Mouse (Mus musculus): ENCODE data around the gene Fam24a.

The Fam24a gene

GRCm38 (mm10) chr7:131333564-131333963, at the start of gene Fam24a:
TSS of gene Fam24a (plus strand) at chr7:131333864.
- DNase-seq (ENCODE audit: low spot score): no peak

- DNase-seq (ENCODE audit: low spot score): no peak
Measured at GRCm38 (mm10) chr7:131297151-131297550, 36.5 kb upstream of the Fam24a start.

GRCm38 (mm10) chr7:131303340-131303739, 30.3 kb upstream of the Fam24a start:
- no peak for DNase-seq (ENCODE audit: low spot score)

- no peak for DNase-seq (ENCODE audit: low spot score)
Measured at GRCm38 (mm10) chr7:131306733-131307132, 26.9 kb upstream of the Fam24a start.

GRCm38 (mm10) chr7:131314493-131314892, 19.2 kb upstream of the Fam24a start:
- DNase-seq (ENCODE audit: low spot score): no peak

GRCm38 (mm10) chr7:131317587-131317986, 16.1 kb upstream of the Fam24a start:
- DNase-seq (ENCODE audit: low spot score): no peak

- no peak for DNase-seq (ENCODE audit: low spot score)
Measured at GRCm38 (mm10) chr7:131318340-131318739, 15.3 kb upstream of the Fam24a start.

GRCm38 (mm10) chr7:131322192-131322591, 11.5 kb upstream of the Fam24a start, which contains the start of gene Cuzd1:
TSS of gene Cuzd1 (minus strand) at chr7:131322292.
- no peak for DNase-seq (ENCODE audit: low spot score)

GRCm38 (mm10) chr7:131327054-131327453, 6.6 kb upstream of the Fam24a start:
- DNase-seq (ENCODE audit: low spot score): no peak

- no peak for DNase-seq (ENCODE audit: low spot score)
Measured at GRCm38 (mm10) chr7:131329416-131329815, 4.2 kb upstream of the Fam24a start, which contains the start of gene Fam24b. TSS of gene Fam24b (minus strand) at chr7:131329516.

- no peak for DNase-seq (ENCODE audit: low spot score)
Measured at GRCm38 (mm10) chr7:131331688-131332087, 2.0 kb upstream of the Fam24a start.

- DNase-seq (ENCODE audit: low spot score): no peak
Measured at GRCm38 (mm10) chr7:131337502-131338068, 3.9 kb downstream of the Fam24a start.

GRCm38 (mm10) chr7:131345856-131346541, 12.3 kb downstream of the Fam24a start:
- no peak for DNase-seq (ENCODE audit: low spot score)

GRCm38 (mm10) chr7:131356105-131356504, 22.4 kb downstream of the Fam24a start:
- DNase-seq (ENCODE audit: low spot score): no peak

- no peak for DNase-seq (ENCODE audit: low spot score)
Measured at GRCm38 (mm10) chr7:131362269-131362614, 28.6 kb downstream of the Fam24a start.

- peak; percentile 90 for DNase-seq (ENCODE audit: low spot score)
Measured at GRCm38 (mm10) chr7:131362615-131363300, 29.1 kb downstream of the Fam24a start, which contains the start of gene 2310057M21Rik. TSS of gene 2310057M21Rik (minus strand) at chr7:131362759.

GRCm38 (mm10) chr7:131364131-131364530, 30.5 kb downstream of the Fam24a start:
- no peak for DNase-seq (ENCODE audit: low spot score)

- DNase-seq (ENCODE audit: low spot score): peak; percentile 87
Measured at GRCm38 (mm10) chr7:131370648-131371469, 37.2 kb downstream of the Fam24a start, which contains the start of gene Pstk. TSS of gene Pstk (plus strand) at chr7:131371141.

- no peak for DNase-seq (ENCODE audit: low spot score)
Measured at GRCm38 (mm10) chr7:131371470-131371860, 37.8 kb downstream of the Fam24a start.

GRCm38 (mm10) chr7:131371880-131372651, 38.4 kb downstream of the Fam24a start:
- DNase-seq (ENCODE audit: low spot score): no peak

Data from urinary bladder, postnatal 25 days (tissue).